Mouse (Mus musculus) CD4-positive, CD25-positive, alpha-beta regulatory T cell, adult 2 months (primary cell): Measurements from ENCODE around the gene Blm.

ENCODE experiments used
- DNase-seq: peaks from one replicate; pipeline ENCODE4 v3.0.0-alpha.2; 2012; ENCODE audit warnings: low read depth, low spot score

The Blm gene

DNA sequence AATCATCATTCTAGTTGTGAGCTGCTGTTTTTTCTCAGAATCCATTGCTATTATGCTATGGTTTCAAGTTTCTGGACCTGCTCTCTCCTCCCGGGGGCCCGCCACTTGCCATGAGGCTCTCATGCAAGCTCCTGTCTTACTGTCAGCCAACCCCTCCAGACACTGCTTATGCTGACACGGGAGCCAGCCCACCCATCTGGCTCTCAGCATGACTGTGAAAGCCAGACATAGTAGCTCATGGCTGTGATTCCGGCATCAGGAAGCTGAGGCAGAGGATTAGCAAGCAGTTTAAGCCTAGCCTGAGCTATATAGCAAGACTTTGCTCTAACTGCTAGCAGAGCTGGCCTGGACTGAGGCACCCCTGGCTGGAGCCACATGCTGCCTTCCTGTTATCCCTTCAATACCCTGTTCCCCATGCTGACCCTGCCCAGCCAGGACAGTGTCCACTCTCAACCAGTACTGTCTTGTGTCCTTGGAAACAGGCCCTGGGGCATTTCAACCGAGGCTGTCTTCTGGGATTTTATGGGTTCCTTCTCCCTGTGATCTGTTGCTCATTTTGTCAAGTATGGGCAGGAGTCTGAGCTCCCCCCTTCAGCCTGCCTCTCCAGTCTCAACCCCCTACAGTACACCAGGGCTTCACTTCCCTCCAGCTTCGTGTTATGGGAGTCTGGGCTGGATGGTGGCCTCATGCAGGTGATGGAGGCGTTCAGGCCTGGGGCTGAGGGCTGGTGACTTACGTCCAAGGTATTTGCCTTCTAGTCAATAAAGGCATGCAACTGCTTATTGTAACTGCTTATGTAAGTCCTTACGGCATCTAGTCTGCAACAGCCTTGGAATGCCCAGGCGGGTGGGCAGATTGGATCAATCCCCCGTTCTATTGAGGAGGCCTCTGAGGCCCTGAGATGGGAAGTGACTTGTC lies 92.7 kb downstream of the Blm start:
- no peak for DNase-seq

DNA sequence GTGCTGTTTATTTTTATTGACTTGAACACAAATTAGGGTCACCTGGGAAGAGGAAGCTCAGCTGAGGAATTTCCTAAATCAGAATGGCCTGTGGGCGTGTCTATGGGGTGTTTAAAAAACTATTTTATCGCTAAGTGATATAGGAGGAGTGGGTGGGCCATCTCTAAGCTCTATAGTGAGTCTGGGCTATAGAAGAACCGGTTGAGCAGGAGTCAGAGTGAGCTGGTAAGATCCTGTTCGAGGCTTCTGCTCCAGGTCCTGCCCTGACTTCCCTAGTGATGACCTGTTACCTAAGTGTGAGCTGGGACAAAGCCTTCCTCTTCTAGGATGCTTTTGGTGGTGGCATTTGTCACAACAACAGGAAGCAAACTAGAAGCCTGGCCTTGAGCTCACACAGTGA lies 94.2 kb downstream of the Blm start:
- DNase-seq, result no peak

DNA sequence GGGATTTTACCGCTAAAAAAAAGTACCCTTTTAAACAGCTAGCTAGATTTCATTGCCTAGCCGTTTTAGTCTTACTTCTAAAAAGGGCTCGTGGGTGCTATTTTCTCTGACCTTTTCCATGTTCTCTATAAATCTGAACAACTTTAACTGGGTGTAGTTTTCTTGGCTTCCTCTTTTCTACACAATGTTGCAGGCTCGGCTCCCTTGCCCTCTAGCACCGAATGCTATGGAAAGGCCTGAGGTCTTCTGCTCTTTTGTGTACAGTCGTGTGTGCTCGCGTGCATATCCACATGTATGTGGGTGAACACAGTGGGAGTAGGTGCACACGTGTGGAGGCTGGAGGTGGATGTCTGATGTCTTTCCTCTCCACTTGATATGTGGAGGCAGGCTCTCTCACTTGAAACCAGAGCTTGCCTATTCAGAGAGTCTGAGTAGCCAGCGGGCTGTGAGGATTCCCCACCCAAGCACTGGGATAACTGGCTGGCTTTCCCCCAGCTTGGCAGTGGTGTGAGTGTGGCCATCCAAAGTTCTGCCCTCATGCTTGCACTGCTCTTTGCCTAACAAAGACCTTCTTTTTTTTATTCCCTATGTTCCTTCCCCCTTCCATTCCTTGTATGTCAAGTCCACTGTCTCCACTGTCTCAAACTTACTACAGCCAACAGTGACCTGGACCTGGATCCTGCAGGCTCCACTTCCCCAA lies 95.0 kb downstream of the Blm start:
- DNase-seq, result no peak

DNA sequence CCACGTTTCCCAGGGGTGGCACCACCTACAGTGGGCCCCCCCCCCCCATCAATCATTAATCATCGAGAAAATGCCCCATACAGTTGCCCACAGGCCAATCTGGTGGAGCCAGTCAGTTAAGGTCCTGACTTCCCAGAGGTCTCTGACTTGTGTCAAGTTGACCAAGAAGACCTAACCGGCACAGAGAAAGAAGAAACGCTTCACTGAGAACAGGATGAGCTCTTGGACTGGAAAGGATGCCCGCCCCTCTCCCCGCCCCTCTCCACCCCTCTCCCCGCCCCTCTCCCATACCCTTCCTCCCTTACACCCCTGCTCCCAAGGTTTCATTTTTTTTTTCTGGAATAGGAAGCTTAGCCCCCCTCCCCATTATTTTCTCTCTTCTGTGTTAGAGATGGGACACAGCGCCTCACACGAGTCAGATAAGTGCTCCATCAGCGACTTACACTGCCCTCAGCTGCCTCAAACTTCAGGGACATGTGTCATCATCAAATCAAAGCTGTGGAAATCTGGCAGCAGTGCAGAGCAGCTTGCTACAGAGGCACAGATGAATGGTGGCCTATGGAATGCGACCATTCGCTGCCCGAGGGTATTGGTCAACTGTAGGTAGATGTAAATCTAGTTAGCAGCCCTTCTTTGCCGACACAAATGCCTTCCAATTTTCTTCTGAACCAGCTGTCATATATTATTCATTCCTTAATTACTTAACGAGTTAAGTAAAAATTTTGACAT lies 95.7 kb downstream of the Blm start:
- no peak for DNase-seq

DNA sequence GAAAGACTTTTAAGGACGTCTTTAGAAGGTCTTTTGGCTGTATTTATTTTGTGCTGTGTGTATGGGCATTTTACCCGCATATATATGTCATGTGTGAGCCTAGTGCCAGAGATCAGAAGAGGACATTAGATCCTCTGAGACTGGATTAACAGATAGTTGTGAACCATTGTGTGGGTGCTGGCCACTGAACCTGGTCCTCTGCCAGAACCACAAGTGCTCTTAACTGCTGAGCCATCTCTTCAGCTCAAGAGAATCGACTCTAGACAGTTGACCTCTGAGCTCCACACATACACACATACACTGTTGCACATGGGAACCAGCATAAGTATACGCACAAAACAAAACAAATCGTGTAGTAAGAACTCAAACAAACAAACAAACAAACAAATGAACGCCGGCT lies 98.3 kb downstream of the Blm start:
- DNase-seq, result no peak

DNA sequence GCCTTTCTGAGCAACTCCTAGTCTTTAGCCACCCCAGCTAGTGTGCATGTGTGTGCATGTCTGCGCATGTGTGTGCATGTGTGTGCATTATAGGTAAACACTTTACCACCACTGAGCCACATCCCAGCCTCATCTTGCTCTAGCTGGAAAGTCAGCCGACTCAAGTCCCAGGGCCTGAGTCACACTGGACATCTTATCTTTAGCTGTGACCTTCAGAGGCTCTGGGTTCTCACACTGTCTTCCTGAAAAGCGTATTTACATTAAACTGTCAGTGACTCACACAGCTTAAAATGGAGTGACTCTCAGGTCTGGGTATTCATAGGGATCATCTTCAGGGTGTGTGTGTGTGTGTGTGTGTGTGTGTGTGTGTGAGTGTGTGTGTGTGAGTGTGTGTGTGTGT lies 99.3 kb downstream of the Blm start:
- no peak for DNase-seq

DNA sequence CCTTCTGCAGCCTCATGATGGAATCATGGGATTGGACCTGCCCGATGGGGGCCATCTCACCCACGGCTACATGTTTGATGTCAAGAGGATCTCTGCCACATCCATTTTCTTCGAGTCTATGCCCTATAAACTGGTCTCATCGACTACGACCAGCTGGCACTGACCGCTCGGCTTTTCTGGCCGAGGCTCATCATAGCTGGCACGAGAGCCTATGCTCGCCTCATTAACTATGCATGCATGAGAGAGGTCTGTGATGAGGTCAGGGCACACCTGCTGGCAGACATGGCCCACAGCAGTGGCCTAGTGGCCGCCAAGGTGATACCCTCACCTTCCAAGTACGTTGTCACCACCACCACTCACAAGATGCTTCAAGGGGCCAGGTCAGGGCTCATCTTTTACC lies 105.3 kb downstream of the Blm start:
- no peak for DNase-seq

DNA sequence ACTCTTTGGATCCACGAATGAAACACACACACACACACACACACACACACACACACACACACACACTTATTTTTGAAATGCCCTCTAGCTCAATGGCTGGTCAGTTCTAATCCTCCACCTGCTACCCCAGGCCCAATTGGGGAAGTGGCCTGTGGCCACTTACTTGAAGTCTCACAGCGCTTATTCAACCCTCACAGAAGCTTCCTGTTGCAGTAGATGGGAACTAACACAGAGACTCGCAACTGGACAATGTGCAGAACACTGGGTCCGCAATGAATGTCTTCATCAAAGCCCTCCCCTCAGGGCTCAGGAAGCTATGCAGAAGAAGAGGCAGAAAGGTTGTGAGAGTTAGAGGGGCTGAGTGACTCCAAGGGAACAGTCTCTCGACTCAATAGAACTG lies 107.2 kb downstream of the Blm start:
- DNase-seq, result no peak

DNA sequence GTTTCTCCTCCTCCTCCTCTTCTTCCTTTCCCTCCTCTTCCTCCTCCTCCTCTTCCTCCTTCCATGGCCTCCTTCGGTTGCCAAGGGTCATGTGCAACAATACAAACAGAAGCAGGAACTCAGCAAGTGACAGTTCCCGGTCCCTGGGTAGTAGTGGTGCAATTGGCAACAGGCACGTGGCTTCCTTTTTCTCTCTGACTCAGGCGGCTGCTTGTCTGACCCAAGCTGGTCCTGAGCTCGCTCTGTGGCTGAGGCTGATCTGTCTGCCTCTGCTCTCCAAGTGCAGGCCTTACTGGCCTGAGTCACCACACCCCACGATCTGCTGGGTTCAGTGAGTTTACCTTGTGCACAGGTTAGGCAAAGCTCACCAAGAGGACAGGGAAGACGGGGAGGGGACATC lies 108.6 kb downstream of the Blm start:
- no peak for DNase-seq

DNA sequence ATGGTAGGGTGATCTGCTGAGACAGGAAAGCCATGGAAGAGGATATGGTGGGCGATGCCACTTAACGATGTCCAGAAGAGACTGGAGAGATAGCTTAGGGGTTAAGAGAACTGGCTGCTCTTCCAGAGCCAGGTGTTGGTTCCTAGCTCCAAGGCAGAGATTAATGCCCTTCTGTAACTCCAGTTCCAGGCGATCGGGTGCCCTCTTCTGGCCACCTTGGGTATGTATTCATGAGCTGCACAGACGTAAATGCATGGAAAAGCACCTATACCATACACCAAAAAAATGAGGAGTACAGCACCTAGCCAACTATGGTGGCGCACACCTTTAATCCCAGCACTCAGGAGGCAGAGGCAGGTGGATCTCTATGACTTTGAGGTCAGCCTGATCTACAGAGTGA lies 110.2 kb downstream of the Blm start:
- DNase-seq, result peak; percentile 59

DNA sequence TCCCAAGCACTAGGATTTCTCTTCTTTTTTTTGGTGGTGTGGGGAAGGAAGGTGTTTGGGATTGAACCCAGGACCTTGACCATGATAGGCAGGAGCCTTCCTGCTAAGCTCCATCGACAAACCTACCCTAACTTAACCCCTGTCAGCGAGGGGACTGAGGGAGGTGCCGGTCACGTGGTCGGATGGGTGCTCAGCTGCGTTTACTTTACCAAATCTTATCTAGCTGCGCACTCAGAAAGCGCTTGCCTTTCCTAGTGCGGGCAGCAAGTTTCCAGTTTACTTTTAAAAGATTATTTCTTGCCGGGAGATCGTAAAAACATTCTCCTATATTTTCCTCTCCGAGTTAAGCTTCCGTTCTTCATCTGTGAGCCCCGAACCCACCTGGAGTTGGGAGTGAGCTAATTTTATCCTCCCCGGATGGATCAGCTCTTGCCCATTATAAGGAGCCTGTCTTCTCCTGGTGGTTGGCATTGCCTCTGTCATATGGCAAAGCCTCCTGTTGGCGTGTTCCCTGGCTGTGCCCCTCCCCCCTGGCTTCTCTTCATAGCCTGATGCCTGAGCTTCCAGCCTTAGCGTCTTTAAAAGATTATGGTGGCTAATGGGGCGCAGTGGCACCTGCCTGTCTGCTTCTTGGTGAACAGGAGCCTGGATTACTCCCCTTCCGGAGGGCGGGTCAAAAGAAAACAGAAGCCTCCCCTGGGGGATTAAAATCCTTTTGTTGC lies 112.0 kb downstream of the Blm start:
- peak; percentile 43 for DNase-seq

DNA sequence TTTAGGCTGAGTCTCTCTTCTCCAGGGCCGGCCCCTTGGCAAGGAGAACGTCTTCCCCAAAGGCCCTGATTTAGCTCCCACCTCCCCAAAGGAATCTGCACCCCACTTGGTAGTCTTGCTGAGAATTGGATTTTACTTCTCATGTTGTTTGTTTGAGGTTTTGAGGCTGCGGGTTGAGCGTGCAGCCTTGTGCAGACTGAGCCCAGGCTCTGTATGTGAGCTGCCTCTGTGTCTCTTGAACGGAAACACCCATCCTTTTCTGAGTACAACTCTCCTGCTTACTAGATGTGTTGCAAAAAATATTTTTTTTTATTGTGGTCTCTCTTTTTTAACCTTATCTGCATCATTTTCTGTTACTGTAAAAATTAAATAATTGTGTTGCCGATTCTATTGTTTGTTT lies 113.3 kb downstream of the Blm start:
- peak; percentile 54 for DNase-seq

DNA sequence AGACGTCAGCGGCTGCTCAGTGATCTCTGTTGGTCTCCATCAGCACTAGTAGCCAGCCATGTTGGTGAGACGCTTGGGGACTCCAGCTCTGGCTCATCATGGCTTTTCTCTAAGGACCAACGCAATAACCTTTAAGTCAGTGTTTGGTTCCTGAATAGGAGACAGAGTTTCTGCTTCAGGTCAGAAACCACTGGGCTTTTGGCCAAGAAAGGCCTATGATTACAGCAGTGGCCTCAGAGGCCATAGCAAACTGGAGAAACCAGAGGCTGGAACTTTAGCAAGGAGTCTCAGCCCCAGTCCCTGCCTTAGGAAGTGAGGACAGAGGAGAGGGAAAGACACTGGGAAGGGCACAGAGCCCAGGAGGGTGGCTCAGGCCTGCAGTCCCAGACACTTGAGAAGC lies 114.3 kb downstream of the Blm start:
- DNase-seq, result no peak

DNA sequence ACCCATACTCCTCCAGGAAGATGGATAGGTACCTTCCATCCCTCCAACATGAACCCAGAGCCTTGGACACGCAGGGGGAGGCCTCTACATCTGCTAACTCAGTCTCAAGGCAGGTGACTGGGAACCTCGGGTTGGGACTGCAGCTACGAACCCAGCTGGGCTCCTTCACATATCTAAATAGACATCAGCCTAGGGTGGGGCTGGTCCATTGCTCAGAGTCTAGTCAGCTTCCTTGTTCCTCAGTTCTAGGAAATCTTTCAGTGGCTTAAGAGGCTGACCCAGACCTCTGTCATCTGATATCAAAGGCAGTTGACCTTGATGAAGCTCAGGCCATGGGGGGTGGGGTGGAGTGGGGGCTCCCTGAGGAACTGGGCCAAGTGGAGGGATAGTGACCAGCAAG lies 115.6 kb downstream of the Blm start:
- DNase-seq, result no peak

DNA sequence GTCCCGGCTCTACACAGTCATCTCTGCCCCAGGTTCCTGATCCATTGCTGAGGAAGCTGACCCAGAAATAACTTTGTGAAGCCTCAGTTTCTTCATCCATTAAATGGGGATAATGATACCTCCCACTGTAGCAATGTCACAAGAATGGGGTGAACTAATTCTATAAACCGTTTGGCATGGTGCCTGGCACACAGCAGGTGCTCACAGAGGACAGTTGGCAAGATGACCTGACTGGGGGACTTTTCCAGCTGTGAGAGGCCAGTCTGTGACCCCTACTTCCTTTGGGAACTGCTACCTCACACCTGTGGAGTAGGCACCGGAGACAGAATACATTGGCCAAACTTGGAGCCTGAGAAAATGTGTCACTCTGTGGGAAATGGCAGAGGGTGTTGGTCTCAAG lies 116.9 kb downstream of the Blm start:
- no peak for DNase-seq

DNA sequence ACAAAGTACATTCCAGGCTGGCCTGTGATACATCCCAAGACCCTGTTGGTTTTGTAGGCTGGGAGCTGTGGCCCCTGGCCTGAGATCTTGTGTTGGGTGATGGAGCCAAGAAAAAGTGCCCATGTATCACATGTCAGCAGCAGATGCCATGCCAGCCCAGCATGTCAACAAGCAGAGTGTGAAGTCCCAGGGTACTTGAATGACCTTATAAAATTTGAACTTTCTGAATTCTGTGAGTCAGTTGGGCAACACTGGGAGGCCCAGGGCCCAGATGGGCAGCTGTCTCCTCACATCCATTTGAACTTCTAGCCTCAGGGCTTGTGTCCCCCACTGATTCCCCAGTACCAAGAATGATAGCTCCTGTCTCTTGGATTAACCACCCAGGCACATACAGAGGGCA lies 117.3 kb downstream of the Blm start:
- no peak for DNase-seq

DNA sequence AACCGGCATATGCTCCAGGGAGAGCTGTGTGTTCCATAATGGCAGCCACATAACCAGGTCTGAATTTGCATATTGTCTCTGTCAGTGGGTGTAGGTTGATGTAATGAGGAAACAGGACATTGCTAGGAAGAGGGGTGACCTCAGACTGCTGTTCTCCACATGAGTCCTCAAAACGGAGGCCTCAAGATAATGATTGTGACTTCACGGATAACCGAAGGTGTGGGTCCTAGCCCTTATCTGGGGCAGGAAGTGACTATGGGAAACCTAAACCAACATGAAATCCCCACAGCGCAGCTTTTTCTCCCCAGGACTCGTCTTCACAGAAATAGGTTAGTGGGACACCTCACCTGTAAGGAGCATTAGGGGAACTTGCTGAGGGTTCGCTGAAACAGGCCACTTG lies 118.0 kb downstream of the Blm start:
- DNase-seq, result peak; percentile 64

DNA sequence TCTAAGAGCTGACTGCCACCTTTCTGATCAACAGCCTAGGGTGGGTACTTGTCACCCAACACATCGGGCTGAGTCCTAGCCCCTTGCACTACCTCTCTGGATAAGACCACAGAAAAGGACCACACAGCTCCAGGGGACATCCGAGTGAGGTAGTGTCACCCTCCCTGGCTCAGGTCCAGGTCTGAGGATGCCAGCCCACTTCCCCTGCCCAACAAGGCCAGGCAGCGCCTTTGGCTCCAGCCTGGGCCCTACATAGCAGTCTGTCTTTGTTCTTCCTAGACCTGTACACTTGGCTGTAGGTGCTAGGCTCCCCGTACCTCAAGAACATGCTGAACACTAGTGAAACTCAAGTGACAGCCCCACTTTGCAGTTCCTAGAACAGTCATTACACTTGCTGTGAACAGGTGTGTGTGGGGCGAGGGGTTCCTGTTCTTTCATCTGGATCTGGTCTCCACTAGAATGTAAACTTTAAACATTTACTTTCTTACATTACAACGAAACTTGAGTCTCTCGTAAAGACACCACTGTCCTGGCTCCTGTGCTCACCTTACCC lies 120.5 kb downstream of the Blm start:
- peak; percentile 31 for DNase-seq

DNA sequence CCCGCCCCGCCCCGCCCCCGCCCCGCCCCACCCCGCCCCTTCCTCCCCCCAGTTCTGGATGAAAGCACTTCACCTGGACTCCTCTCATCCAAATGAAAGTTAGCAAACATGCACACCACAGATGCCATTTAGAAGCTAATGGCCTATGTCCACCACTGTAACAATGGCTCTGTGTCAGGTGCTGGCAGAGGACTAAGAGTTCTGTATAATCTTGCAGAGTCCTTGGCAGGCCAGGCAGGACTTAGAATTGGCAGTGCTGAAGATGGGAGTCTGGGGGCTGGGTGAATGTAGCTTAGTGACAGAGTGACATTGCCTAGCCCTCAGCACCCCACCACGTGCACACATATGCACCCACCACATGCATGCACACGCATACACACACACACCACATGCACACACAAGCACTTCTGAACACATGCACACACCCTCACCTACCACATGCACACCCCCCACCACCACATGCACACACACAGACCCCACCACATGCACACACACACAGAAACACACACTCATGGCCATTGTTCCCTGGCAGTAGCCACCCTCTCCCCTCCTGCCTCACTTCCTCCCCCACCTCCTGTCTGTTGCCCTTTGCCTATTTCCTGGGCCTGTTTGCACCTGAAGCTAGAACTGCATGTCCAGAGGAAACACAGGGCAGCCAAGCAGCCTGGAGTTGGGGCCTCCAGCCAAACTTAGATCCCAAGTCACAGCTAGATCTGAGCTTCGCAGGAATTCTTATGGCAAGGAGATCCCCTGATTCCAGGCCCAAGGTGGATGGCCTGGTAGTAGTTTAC lies 121.2 kb downstream of the Blm start:
- peak; percentile 37 for DNase-seq

DNA sequence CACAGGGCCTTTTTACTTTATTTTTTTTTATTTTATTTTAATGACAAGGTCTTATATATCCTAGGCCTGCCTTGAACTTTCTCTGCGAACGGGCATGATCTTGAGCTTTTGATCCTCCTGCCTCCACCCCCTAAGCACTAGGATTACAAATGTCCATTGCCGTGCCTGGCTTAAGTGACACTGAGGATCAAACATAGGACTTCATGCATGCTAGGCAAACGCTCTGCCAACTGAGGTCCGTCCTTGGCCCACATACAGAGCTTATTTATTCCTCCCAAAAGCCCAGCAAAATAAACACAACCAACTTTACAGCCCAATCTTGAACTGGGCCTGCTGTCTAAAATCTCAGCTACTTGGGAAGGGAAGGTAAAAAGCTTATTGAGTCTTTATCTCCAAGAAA lies 122.1 kb downstream of the Blm start:
- DNase-seq, result no peak

DNA sequence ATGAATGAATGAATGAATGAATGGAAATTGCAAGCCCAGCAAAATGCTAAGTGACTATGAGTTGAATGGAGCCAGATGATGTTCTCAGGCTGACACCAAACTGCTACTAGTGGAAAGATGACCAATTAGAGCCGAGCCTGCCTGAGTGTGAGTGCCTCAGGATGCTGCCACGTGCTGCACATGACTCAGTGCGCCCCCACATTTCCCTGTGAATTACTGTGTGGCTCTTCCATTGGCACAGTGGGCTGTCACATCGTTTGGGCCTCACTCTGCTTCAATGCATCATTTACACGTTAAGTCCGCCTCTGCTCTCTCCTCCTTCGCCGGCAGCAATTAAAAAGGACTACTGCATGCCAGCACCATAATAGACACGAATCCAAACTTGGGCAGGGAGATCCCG lies 122.6 kb downstream of the Blm start:
- no peak for DNase-seq
